Mouse (Mus musculus): ENCODE measurements around the gene Gng13. TPM values are rescaled to one million over a fixed set of nuclear protein-coding genes. Genes with fewer than 3 reads are reported as not detected.
A peak's percentile ranks its signal among the peaks of the same experiment; 100 is the strongest.

Gene Gng13
- total and polyA plus RNA-seq, 2 experiments from 2014 or later, result 3.2 TPM; not detected in 1

GRCm38 (mm10) chr17:25681636-25682035, 35.3 kb upstream of the Gng13 start:
- H3K36me3 ChIP-seq (replicated peaks; ENCODE audit: control insufficient read depth, insufficient read depth, low read length), result no peaks in the 10 kb centered on the region
- no peaks in the 10 kb centered on the region for H3K4me1 ChIP-seq (ENCODE audit: control insufficient read depth, insufficient read depth)
- H3K9me3 ChIP-seq (replicated peaks; ENCODE audit: control insufficient read depth, low read length), result no peaks in the 10 kb centered on the region
- H3K9ac ChIP-seq (replicated peaks; ENCODE audit: low read depth, low read length), result no peak overlapping the region
- TF ChIP-seq CTCF (IDR thresholded peaks at IDR 0.05; ENCODE audit: low read depth) (no peak), EP300 (IDR thresholded peaks at IDR 0.05; ENCODE audit: low read depth) (no peak)
- no peak overlapping the region for H3K4me3 ChIP-seq (ENCODE audit: low read depth, low read length)
- 0 out of 2 replicates have a peak, but pooled peaks cover 3% of the 10 kb centered on the region for H3K27me3 ChIP-seq (ENCODE audit: control insufficient read depth, insufficient read depth, low read length)
- 65% methylated on average over 4 of the region's 4 CpGs for WGBS
- H3K4me2 ChIP-seq (ENCODE audit: low read depth, low read length), result no peak overlapping the region
- no peak for ATAC-seq (ENCODE audit: insufficient read depth, low read depth)
- DNase-seq (ENCODE audit: low spot score), result no peak
- no peak overlapping the region for H3K27ac ChIP-seq (ENCODE audit: low read depth)

GRCm38 (mm10) chr17:25686323-25686722, 30.6 kb upstream of the Gng13 start:
- Histone ChIP-seq H3K4me1 (ENCODE audit: control insufficient read depth, insufficient read depth) (no peaks in the 10 kb centered on the region), H3K36me3 (replicated peaks; ENCODE audit: control insufficient read depth, insufficient read depth, low read length) (no peaks in the 10 kb centered on the region), H3K9ac (replicated peaks; ENCODE audit: low read depth, low read length) (no peak overlapping the region), H3K27ac (ENCODE audit: low read depth) (no peak overlapping the region), H3K4me3 (ENCODE audit: low read depth, low read length) (no peak overlapping the region), H3K4me2 (ENCODE audit: low read depth, low read length) (no peak overlapping the region), H3K9me3 (replicated peaks; ENCODE audit: control insufficient read depth, low read length) (no peaks in the 10 kb centered on the region), H3K27me3 (ENCODE audit: control insufficient read depth, insufficient read depth, low read length) (peaks cover 13% of the 10 kb centered on the region; the same call in 1 of the 2 replicates)
- TF ChIP-seq EP300 (IDR thresholded peaks at IDR 0.05; ENCODE audit: low read depth) (no peak), CTCF (IDR thresholded peaks at IDR 0.05; ENCODE audit: low read depth) (peak; percentile 13; the same call in 1 of the 2 replicates)
- DNase-seq (ENCODE audit: low spot score) (no peak), ATAC-seq (ENCODE audit: insufficient read depth, low read depth) (no peak)
- 40% methylated on average over 7 of the region's 7 CpGs for WGBS

- H3K4me3 ChIP-seq (ENCODE audit: low read depth, low read length), result no peak overlapping the region
- DNase-seq (ENCODE audit: low spot score), result no peak
- ATAC-seq (ENCODE audit: insufficient read depth, low read depth), result no peak
- H3K36me3 ChIP-seq (replicated peaks; ENCODE audit: control insufficient read depth, insufficient read depth, low read length), result no peaks in the 10 kb centered on the region
- no peaks in the 10 kb centered on the region for H3K9me3 ChIP-seq (replicated peaks; ENCODE audit: control insufficient read depth, low read length)
- TF ChIP-seq CTCF (IDR thresholded peaks at IDR 0.05; ENCODE audit: low read depth) (no peak), EP300 (IDR thresholded peaks at IDR 0.05; ENCODE audit: low read depth) (no peak)
- WGBS, result 64% methylated on average over 4 of the region's 4 CpGs
- no peaks in the 10 kb centered on the region for H3K4me1 ChIP-seq (ENCODE audit: control insufficient read depth, insufficient read depth)
- peaks cover 13% of the 10 kb centered on the region; the same call in 1 of the 2 replicates for H3K27me3 ChIP-seq (ENCODE audit: control insufficient read depth, insufficient read depth, low read length)
- H3K9ac ChIP-seq (replicated peaks; ENCODE audit: low read depth, low read length), result no peak overlapping the region
- H3K27ac ChIP-seq (ENCODE audit: low read depth), result no peak overlapping the region
- no peak overlapping the region for H3K4me2 ChIP-seq (ENCODE audit: low read depth, low read length)
Observed at GRCm38 (mm10) chr17:25688922-25689321, 28.0 kb upstream of the Gng13 start.

- Histone ChIP-seq H3K27ac (ENCODE audit: low read depth) (no peak overlapping the region), H3K4me1 (ENCODE audit: control insufficient read depth, insufficient read depth) (no peaks in the 10 kb centered on the region), H3K27me3 (ENCODE audit: control insufficient read depth, insufficient read depth, low read length) (no peaks in the 10 kb centered on the region), H3K9me3 (replicated peaks; ENCODE audit: control insufficient read depth, low read length) (no peaks in the 10 kb centered on the region), H3K4me3 (ENCODE audit: low read depth, low read length) (no peak overlapping the region), H3K9ac (replicated peaks; ENCODE audit: low read depth, low read length) (no peak overlapping the region), H3K4me2 (ENCODE audit: low read depth, low read length) (no peak overlapping the region), H3K36me3 (replicated peaks; ENCODE audit: control insufficient read depth, insufficient read depth, low read length) (no peaks in the 10 kb centered on the region)
- ATAC-seq (ENCODE audit: insufficient read depth, low read depth) (no peak), DNase-seq (ENCODE audit: low spot score) (no peak)
- no peak for TF ChIP-seq EP300 (IDR thresholded peaks at IDR 0.05; ENCODE audit: low read depth)
- no peak for TF ChIP-seq CTCF (IDR thresholded peaks at IDR 0.05; ENCODE audit: low read depth)
- WGBS, result 19% methylated on average over 1 of the region's 1 CpGs
Observed at GRCm38 (mm10) chr17:25696263-25696662, 20.7 kb upstream of the Gng13 start.

- H3K27me3 ChIP-seq (ENCODE audit: control insufficient read depth, insufficient read depth, low read length), result no peaks in the 10 kb centered on the region
- no peaks in the 10 kb centered on the region for H3K4me1 ChIP-seq (ENCODE audit: control insufficient read depth, insufficient read depth)
- H3K36me3 ChIP-seq (replicated peaks; ENCODE audit: control insufficient read depth, insufficient read depth, low read length), result no peaks in the 10 kb centered on the region
- no peak overlapping the region for H3K27ac ChIP-seq (ENCODE audit: low read depth)
- peak; percentile 72 for DNase-seq (ENCODE audit: low spot score)
- WGBS, result 14% methylated on average over 7 of the region's 7 CpGs
- TF ChIP-seq EP300 (IDR thresholded peaks at IDR 0.05; ENCODE audit: low read depth) (no peak), CTCF (IDR thresholded peaks at IDR 0.05; ENCODE audit: low read depth) (peak; percentile 82)
- no peak overlapping the region for H3K4me2 ChIP-seq (ENCODE audit: low read depth, low read length)
- no peak overlapping the region for H3K9ac ChIP-seq (replicated peaks; ENCODE audit: low read depth, low read length)
- H3K4me3 ChIP-seq (ENCODE audit: low read depth, low read length), result no peak overlapping the region
- no peaks in the 10 kb centered on the region for H3K9me3 ChIP-seq (replicated peaks; ENCODE audit: control insufficient read depth, low read length)
- ATAC-seq (ENCODE audit: insufficient read depth, low read depth), result no peak
Observed at GRCm38 (mm10) chr17:25698446-25698845, 18.5 kb upstream of the Gng13 start.

GRCm38 (mm10) chr17:25700863-25701496, 16.0 kb upstream of the Gng13 start:
- no peak overlapping the region for H3K4me2 ChIP-seq (ENCODE audit: low read depth, low read length)
- no peaks in the 10 kb centered on the region for H3K4me1 ChIP-seq (ENCODE audit: control insufficient read depth, insufficient read depth)
- H3K36me3 ChIP-seq (replicated peaks; ENCODE audit: control insufficient read depth, insufficient read depth, low read length), result no peaks in the 10 kb centered on the region
- DNase-seq (ENCODE audit: low spot score), result no peak
- no peak for ATAC-seq (ENCODE audit: insufficient read depth, low read depth)
- H3K9ac ChIP-seq (replicated peaks; ENCODE audit: low read depth, low read length), result no peak overlapping the region
- H3K27ac ChIP-seq (ENCODE audit: low read depth), result no peak overlapping the region
- no peak for TF ChIP-seq EP300 (IDR thresholded peaks at IDR 0.05; ENCODE audit: low read depth)
- TF ChIP-seq CTCF (IDR thresholded peaks at IDR 0.05; ENCODE audit: low read depth), result peak; percentile 19; the same call in 1 of the 2 replicates
- no peaks in the 10 kb centered on the region for H3K27me3 ChIP-seq (ENCODE audit: control insufficient read depth, insufficient read depth, low read length)
- WGBS, result 56% methylated on average over 9 of the region's 9 CpGs
- H3K4me3 ChIP-seq (ENCODE audit: low read depth, low read length), result no peak overlapping the region
- H3K9me3 ChIP-seq (replicated peaks; ENCODE audit: control insufficient read depth, low read length), result no peaks in the 10 kb centered on the region

Data from heart, postnatal 0 days (tissue).